Mouse (Mus musculus) kidney, postnatal 14 days (tissue): ENCODE measurements around the gene Gm7980.
"Not testable (repeated sequence)": the region's sequence is repeated elsewhere in the genome, so short reads cannot be mapped to it uniquely, and the experiment has no call there.

Experiments used
- DNase-seq: peaks from one replicate; pipeline ENCODE4 v3.0.0; 2022; ENCODE audit warnings: mixed read lengths

Gene Gm7980

DNA sequence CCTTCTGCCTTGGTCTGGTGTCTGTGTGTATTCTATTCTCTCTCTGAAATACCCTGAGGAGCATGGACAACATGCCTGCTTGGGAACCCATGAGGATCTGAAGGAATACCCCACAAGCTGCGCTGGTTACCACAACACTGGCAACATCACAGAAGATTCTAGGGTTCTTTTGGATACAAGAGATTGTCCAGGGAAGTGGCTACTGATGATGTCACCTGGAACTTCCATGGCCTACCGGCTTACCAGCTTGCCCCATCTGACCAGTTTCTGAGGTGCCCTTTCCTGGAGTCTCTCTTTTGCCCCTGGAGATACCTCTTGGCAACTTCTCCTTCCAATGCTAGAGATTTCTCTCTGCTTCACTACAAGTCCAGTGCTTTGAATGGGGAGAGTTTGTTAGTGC lies at the start of gene Gm7980:
Gene Gm7980, minus strand, starts transcription at position 101 of the 400 bp plus-strand sequence.
- not testable (repeated sequence) for DNase-seq

- DNase-seq, result not testable (repeated sequence)
Observed at GRCm38 (mm10) chr14:41943695-41944094, 36.6 kb upstream of the Gm7980 start, which contains the start of gene 1700024B05Rik. Gene 1700024B05Rik (plus strand): TSS chr14:41943995.

DNA sequence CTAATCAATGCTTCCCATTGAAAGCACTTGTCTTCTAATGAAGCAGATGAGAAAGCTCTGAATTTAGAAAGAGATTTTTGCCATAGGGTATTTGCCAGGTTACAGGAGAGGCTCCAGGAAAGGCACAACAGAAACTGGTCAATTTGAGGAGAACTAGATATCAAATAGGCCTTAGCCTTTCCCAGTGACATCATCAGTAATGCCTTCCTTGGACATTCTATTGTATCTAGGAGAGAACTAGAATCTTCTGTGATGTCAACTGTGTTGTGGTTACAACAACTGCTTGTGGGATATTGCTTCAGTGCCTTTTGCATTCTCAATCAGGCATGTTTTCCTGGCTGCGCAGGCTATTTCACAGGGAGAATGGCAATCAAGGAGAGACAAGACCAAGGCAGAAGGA lies 17.6 kb upstream of the Gm7980 start, which contains the start of gene 1700049E17Rik1:
Gene 1700049E17Rik1, plus strand, starts transcription at position 301 of the 400 bp plus-strand sequence.
- not testable (repeated sequence) for DNase-seq
